Mouse (Mus musculus): ENCODE data around the gene Trim11.

DNA sequence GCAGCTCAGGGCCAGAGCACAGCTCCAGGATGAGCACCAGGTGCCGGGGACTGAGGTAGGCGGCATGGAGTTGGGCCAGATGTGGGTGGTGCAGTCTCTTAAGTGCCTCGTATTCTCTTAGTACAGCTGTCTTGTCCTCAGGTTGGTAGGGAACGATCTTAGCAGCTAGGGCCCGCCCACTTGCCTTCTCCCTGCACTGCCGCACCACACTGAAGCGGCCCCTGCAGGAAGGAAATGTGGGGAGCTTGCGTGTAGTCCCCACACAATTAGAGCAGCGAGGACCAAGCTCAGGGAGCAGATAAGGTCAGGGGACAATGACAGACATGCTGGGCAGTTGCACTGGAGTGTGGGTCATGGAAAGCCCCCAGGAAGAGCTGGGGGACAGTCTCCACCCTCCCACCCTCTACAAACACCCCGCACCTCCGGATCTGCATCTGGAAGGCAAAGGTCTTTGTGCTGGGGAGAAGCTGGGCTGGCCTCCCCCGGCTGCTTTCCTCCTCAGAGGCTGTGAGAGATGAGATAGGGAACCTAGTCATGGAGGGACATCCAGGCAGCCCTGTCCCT, 18.0 kb downstream of the Trim11 start:
- no peak for TF ChIP-seq RAD21 (IDR thresholded peaks at IDR 0.05; ENCODE audit: low read depth, low read length)
- no peak for TF ChIP-seq CTCF (IDR thresholded peaks at IDR 0.05 in 2 of 3, conservative IDR thresholded peaks at IDR 0.05 in 1 of 3; ENCODE audit: control insufficient read depth in 1 of 3, insufficient read depth in 1 of 3, low read depth in 2 of 3, low read length in 3 of 3, poor library complexity in 1 of 3, severe bottlenecking in 1 of 3)
- no peak for TF ChIP-seq EP300 (IDR thresholded peaks at IDR 0.05; ENCODE audit: low read depth in 1 of 2, low read length in 2 of 2)
- TF ChIP-seq POLR2A (IDR thresholded peaks at IDR 0.05; ENCODE audit: control insufficient read depth in 1 of 2, insufficient read depth in 1 of 2, low read depth in 1 of 2, low read length in 2 of 2, poor library complexity in 1 of 2), result no peak
- no peak for TF ChIP-seq ZNF384 (IDR thresholded peaks at IDR 0.05; ENCODE audit: low read depth, low read length)
- TF ChIP-seq MYC (IDR thresholded peaks at IDR 0.05; ENCODE audit: low read depth, low read length), result no peak
- no peak for TF ChIP-seq ZC3H11A (IDR thresholded peaks at IDR 0.05; ENCODE audit: low read depth, low read length)
- no peak for TF ChIP-seq MAFK (IDR thresholded peaks at IDR 0.05; ENCODE audit: borderline replicate concordance, low read depth, low read length)
- no peak for TF ChIP-seq ELF1 (IDR thresholded peaks at IDR 0.05; ENCODE audit: low read depth, low read length)
- TF ChIP-seq GABPA (IDR thresholded peaks at IDR 0.05; ENCODE audit: low read depth, low read length), result no peak
- TF ChIP-seq JUND (IDR thresholded peaks at IDR 0.05; ENCODE audit: low read depth, low read length), result no peak

All from MEL (cell line).